27 mouse cellular contexts compared by ENCODE assay signal in the genomic region with DNA sequence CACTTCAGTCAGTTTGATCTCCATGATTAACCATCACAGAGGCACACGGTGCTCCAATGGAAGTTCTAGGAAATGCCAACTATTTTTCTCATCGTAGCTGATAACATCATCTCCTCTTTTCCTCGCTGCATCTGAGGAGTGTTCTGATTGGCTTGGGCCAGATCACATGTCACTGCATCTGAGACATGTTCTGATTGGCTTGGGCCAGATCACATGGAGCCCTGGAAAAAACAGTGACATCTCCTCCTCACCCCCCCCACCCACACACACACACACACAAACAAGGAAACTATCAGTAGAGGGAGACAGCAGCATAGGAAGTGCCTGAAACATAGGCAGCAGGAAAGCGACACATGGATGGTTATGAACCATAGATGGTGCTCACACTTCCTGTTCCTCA.
"Had no signal": no experiment of that assay in that cellular context is flagged by ENCODE, and none has a peak within 500 bp of the region (broad histone marks: within the 10 kb centered on the region; RNA-seq: fewer than 3 reads in every experiment).

No protein-coding gene starts in this region.

- H3K36me3 ChIP-seq: heart, embryonic 13.5 days; heart, embryonic 15.5 days; hindbrain, embryonic 10.5 days; hindbrain, embryonic 12.5 days; intestine, embryonic 15.5 days; limb, embryonic 10.5 days; limb, embryonic 12.5 days; liver, embryonic 13.5 days had no signal

- H3K27ac ChIP-seq: gastrocnemius, adult 2 months; heart, adult 2 months; heart, embryonic 13.5 days; heart, embryonic 15.5 days; hindbrain, embryonic 10.5 days; hindbrain, embryonic 12.5 days; hindbrain, embryonic 14.5 days; intestine, embryonic 15.5 days; limb, embryonic 10.5 days; limb, embryonic 12.5 days; liver, embryonic 13.5 days had no signal

- H3K9ac ChIP-seq: heart, embryonic 13.5 days; heart, embryonic 15.5 days; hindbrain, embryonic 12.5 days; hindbrain, embryonic 14.5 days; intestine, embryonic 15.5 days; limb, embryonic 12.5 days; liver, embryonic 13.5 days had no signal

- H3K4me3 ChIP-seq: gastrocnemius, adult 2 months; heart, adult 2 months; heart, embryonic 13.5 days; heart, embryonic 15.5 days; hindbrain, embryonic 10.5 days; hindbrain, embryonic 12.5 days; intestine, embryonic 15.5 days; limb, embryonic 10.5 days; limb, embryonic 12.5 days; liver, embryonic 13.5 days had no signal

- H3K4me2 ChIP-seq: heart, embryonic 11.5 days; heart, embryonic 13.5 days; heart, embryonic 15.5 days; hindbrain, embryonic 12.5 days; hindbrain, embryonic 14.5 days; intestine, embryonic 15.5 days; limb, embryonic 12.5 days; liver, embryonic 11.5 days; liver, embryonic 13.5 days had no signal

- DNase-seq: gastrocnemius, adult 2 months; gastrocnemius, postnatal 10 days; gastrocnemius, postnatal 25 days; heart, adult 2 months; heart, postnatal 14 days; heart, postnatal 4 days; kidney, adult 18-20 months; kidney, adult 8-10 months; kidney, postnatal 10 days; kidney, postnatal 25 days; layer of hippocampus, adult 9-11 months; layer of hippocampus, postnatal 36 days; liver; liver, embryonic 13.5 days had no signal

- H3K27me3 ChIP-seq: heart, embryonic 13.5 days; heart, embryonic 15.5 days; hindbrain, embryonic 12.5 days; intestine, embryonic 15.5 days; limb, embryonic 12.5 days; liver, embryonic 13.5 days had no signal

- ATAC-seq: hindbrain, embryonic 16.5 days; inflammation-experienced regulatory T-cells, adult 6 months; intestine, embryonic 15.5 days; intestine, postnatal 0 days had no signal

- H3K4me1 ChIP-seq: heart, embryonic 13.5 days; heart, embryonic 15.5 days; hindbrain, embryonic 10.5 days; hindbrain, embryonic 12.5 days; intestine, embryonic 15.5 days; limb, embryonic 10.5 days; limb, embryonic 12.5 days; liver, embryonic 13.5 days had no signal

- H3K9me3 ChIP-seq: heart, embryonic 13.5 days; heart, embryonic 15.5 days; hindbrain, embryonic 10.5 days; hindbrain, embryonic 12.5 days; intestine, embryonic 15.5 days; limb, embryonic 10.5 days; limb, embryonic 12.5 days; liver, embryonic 13.5 days had no signal
